Mouse (Mus musculus): Measurements from ENCODE around the gene Tmem91. TPM values are rescaled to one million over a fixed set of nuclear protein-coding genes. Genes with fewer than 3 reads are reported as not detected.

Tmem91 gene
- total RNA-seq, 1 experiment from 2014 or later: 0.46 TPM

GRCm38 (mm10) chr7:25674297-25674696 lies 669 bp downstream of the Tmem91 start:
- peak; percentile 23 for ATAC-seq (replicated peaks; ENCODE audit: low read depth, poor library complexity, severe bottlenecking)

GRCm38 (mm10) chr7:25672442-25672841 lies 2.5 kb downstream of the Tmem91 start:
- no peak for ATAC-seq (replicated peaks; ENCODE audit: low read depth, poor library complexity, severe bottlenecking)

- ATAC-seq (replicated peaks; ENCODE audit: low read depth, poor library complexity, severe bottlenecking): no peak
Observed at GRCm38 (mm10) chr7:25671686-25672085, 3.3 kb downstream of the Tmem91 start.

- ATAC-seq (replicated peaks; ENCODE audit: low read depth, poor library complexity, severe bottlenecking): no peak
Observed at GRCm38 (mm10) chr7:25670096-25670495, 4.9 kb downstream of the Tmem91 start.

GRCm38 (mm10) chr7:25669631-25670030 lies 5.3 kb downstream of the Tmem91 start:
- no peak for ATAC-seq (replicated peaks; ENCODE audit: low read depth, poor library complexity, severe bottlenecking)

GRCm38 (mm10) chr7:25669158-25669557 lies 5.8 kb downstream of the Tmem91 start:
- ATAC-seq (replicated peaks; ENCODE audit: low read depth, poor library complexity, severe bottlenecking): no peak

GRCm38 (mm10) chr7:25666381-25666780 lies 8.6 kb downstream of the Tmem91 start:
- no peak for ATAC-seq (replicated peaks; ENCODE audit: low read depth, poor library complexity, severe bottlenecking)

GRCm38 (mm10) chr7:25658657-25659472 lies 16.1 kb downstream of the Tmem91 start, which contains the start of the genes Bckdha and Exosc5:
Bckdha (minus strand) TSS chr7:25658981.
Exosc5 (plus strand) TSS chr7:25659164.
- ATAC-seq (replicated peaks; ENCODE audit: low read depth, poor library complexity, severe bottlenecking): peak; percentile 97

GRCm38 (mm10) chr7:25657785-25658184 lies 17.2 kb downstream of the Tmem91 start:
- no peak for ATAC-seq (replicated peaks; ENCODE audit: low read depth, poor library complexity, severe bottlenecking)

- ATAC-seq (replicated peaks; ENCODE audit: low read depth, poor library complexity, severe bottlenecking): no peak
Observed at GRCm38 (mm10) chr7:25655601-25656428, 19.2 kb downstream of the Tmem91 start.

- 0 out of 2 replicates have a peak, but pooled peaks have one; percentile 11 for ATAC-seq (replicated peaks; ENCODE audit: low read depth, poor library complexity, severe bottlenecking)
Observed at GRCm38 (mm10) chr7:25652244-25652759, 22.7 kb downstream of the Tmem91 start.

- ATAC-seq (replicated peaks; ENCODE audit: low read depth, poor library complexity, severe bottlenecking): peak; percentile 76
Observed at GRCm38 (mm10) chr7:25651281-25651680, 23.7 kb downstream of the Tmem91 start.

GRCm38 (mm10) chr7:25649839-25650238 lies 25.1 kb downstream of the Tmem91 start:
- ATAC-seq (replicated peaks; ENCODE audit: low read depth, poor library complexity, severe bottlenecking): peak; percentile 57

GRCm38 (mm10) chr7:25647574-25648123 lies 27.3 kb downstream of the Tmem91 start:
- no peak for ATAC-seq (replicated peaks; ENCODE audit: low read depth, poor library complexity, severe bottlenecking)

- ATAC-seq (replicated peaks; ENCODE audit: low read depth, poor library complexity, severe bottlenecking): 0 out of 2 replicates have a peak, but pooled peaks have one; percentile 12
Observed at GRCm38 (mm10) chr7:25645074-25645473, 29.9 kb downstream of the Tmem91 start.

- ATAC-seq (replicated peaks; ENCODE audit: low read depth, poor library complexity, severe bottlenecking): peak; percentile 30; the same call in 1 of the 2 replicates
Observed at GRCm38 (mm10) chr7:25644631-25645030, 30.3 kb downstream of the Tmem91 start.

GRCm38 (mm10) chr7:25644136-25644535 lies 30.8 kb downstream of the Tmem91 start:
- peak; percentile 43 for ATAC-seq (replicated peaks; ENCODE audit: low read depth, poor library complexity, severe bottlenecking)

GRCm38 (mm10) chr7:25639754-25640153 lies 35.2 kb downstream of the Tmem91 start:
- ATAC-seq (replicated peaks; ENCODE audit: low read depth, poor library complexity, severe bottlenecking): no peak

GRCm38 (mm10) chr7:25637099-25637498 lies 37.9 kb downstream of the Tmem91 start:
- ATAC-seq (replicated peaks; ENCODE audit: low read depth, poor library complexity, severe bottlenecking): no peak

GRCm38 (mm10) chr7:25636373-25636772 lies 38.6 kb downstream of the Tmem91 start:
- ATAC-seq (replicated peaks; ENCODE audit: low read depth, poor library complexity, severe bottlenecking): no peak
